Mouse (Mus musculus) heart, postnatal 14 days (tissue): ENCODE results near the gene Ripor3. TPM values are rescaled to one million over a fixed set of nuclear protein-coding genes. Genes with fewer than 3 reads are reported as not detected.

Experiments used
- DNase-seq, 2 experiments: peaks; one replicate each; pipeline ENCODE4 v3.0.0; 2021 to 2022
- intact Hi-C: fragments of 180-260 bp; cut with DNase I; formaldehyde crosslinking; loops from one replicate; pipeline ENCODE4 v1.15.1; 2025
- total RNA-seq, 2 experiments: library from RNA; stranded (reverse); gene quantifications; 2 replicates each; pipeline ENCODE4 v1.2.3; 2021

Gene Ripor3
- total RNA-seq, 2 experiments from 2014 or later, result 0.93 to 1.1 TPM

GRCm38 (mm10) chr2:167995870-167996635, 14.4 kb downstream of the Ripor3 start:
- no peak for DNase-seq
- intact Hi-C loops, result no loop called here

DNA sequence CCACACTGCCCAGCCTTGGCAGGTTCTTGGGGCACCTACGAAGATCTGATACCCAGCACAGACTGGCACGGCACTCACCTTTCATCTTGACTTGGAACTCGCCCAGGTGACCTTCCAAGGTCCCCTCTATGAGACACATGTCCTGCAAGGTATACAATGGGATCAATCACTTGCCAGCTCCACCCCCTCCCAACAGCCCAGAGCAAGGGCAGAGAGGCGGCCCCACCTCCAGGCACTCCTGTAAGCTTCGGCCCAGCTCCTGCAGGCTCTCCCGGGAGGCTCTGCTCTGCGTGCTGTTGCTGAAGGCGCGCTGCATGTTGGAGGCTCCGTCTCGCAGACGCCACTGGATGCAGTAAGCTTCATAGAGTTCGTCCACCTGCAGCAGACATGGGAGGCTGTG, 17.2 kb downstream of the Ripor3 start:
- DNase-seq, result no peak
- intact Hi-C loops, result no loop called here

GRCm38 (mm10) chr2:167989310-167989709, 21.1 kb downstream of the Ripor3 start:
- intact Hi-C loops, result loop anchor here (5.0 kb wide), 1 partner anchor 108 kb away; no protein-coding TSS in a partner anchor
- peak; percentile 70 to 71 for DNase-seq

DNA sequence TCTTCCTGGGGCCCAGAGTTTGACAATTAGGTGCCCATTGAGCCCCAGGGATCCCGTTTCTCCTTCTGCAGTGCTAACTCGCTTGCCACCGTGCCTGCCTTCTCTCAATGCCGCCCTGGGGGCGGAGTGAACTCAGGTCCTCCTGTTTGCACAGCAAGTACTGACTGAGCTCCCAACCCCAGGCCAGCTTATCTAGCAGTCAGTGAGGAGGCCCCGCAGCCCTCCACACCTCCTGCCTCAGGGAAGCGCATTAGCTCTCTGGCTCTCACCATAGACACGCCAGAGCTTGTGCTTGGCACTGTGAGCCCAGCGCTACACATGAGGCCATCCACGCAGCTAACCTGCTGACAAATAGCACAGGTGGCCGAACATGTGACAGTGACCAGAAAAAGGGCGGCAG, 22.8 kb downstream of the Ripor3 start:
- DNase-seq, result no peak
- intact Hi-C loops, result loop anchor here (5.0 kb wide), 1 partner anchor 110 kb away; no protein-coding TSS in a partner anchor

DNA sequence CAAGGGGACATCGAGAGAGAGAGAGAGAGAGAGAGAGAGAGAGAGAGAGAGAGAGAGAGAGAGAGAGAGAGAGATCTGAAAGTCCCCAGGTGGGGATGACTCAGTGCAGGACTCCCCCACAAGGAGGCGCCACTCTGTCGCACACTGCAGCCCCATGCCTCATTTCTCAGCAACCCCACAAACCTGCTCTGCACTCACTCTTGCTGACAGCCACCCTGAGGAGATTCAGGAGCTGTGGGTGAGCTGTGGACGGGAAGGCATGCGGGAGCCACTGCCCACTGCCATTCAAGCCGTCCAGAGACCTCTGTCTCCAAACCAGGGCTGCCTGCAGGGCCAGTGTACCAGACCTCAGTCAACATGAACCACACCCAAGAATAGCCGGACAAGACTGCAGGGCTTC, 23.7 kb downstream of the Ripor3 start:
- intact Hi-C loops, result loop anchor here (5.0 kb wide), 1 partner anchor 111 kb away; no protein-coding TSS in a partner anchor
- DNase-seq, result peak; percentile 54 to 69

- no peak for DNase-seq
- intact Hi-C loops, result loop anchor here (5.0 kb wide), 1 partner anchor 112 kb away; no protein-coding TSS in a partner anchor
Observed at GRCm38 (mm10) chr2:167984946-167985345, 25.5 kb downstream of the Ripor3 start.

- intact Hi-C loops, result no loop called here
- DNase-seq, result no peak
Observed at GRCm38 (mm10) chr2:167984371-167984770, 26.0 kb downstream of the Ripor3 start.

DNA sequence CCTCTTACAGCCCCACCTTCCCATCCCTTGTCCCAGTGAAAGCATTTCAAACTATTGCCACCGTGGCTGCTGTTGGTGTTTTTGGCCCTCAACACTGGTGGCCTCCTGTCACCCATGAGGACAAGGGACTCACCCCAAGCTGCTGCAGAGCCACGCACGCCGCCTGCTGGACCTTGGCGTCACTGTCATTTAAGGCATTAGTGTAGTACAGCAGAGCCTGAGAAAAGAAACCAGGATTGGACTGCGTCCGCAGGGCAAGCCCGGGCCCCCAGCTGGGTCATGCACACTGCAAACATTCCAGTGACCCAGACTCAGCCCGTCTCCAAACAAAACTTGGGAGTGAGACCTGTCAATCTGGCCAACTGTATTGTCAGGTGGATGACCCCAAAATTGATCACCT, 27.8 kb downstream of the Ripor3 start:
- intact Hi-C loops, result no loop called here
- peak in 1 of 2 experiments; percentile 48 for DNase-seq

DNA sequence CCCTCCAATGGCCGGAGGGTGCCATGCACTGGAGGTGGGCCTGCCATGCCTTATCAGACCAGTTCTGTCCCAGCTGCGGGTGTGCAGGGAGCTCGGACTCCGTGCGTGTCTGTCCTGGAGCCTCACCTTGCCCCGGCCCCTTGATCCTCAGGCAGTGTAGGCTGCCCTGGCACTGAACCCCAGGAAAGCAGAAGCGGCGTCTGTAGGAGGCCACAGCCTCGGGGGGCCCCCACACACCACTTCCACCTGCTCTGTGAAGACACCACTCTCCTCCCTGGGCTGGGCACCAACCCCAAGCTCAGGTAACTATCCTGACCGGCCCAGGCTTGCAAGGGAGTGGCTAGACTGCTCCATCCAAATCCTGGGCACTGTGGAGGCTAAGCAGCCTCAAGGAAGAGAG, 30.0 kb downstream of the Ripor3 start:
- intact Hi-C loops, result no loop called here
- no peak for DNase-seq

- intact Hi-C loops, result no loop called here
- DNase-seq, result no peak
Observed at GRCm38 (mm10) chr2:167978271-167978670, 32.1 kb downstream of the Ripor3 start.

DNA sequence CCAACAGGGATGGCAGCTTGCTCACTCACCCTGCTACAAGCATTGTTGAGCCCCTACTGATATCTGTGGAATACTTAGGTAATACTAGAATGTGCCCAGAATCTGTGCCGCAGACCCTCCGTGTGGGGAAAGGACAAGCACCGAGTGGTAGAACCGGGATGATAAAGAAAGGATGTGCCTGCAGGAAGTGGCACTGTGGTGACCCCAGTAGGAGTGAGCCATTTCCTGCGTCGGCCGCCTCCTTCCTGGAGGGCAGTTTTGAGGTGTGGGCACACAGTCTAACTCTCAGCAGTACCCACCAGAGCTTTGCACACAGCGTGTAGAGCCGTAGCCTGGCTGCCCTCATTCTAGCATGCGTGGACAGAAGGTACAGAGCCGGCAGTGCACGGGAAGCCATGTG, 34.7 kb downstream of the Ripor3 start:
- DNase-seq, result no peak
- intact Hi-C loops, result no loop called here

- intact Hi-C loops, result no loop called here
Observed at GRCm38 (mm10) chr2:167972809-167973208, 37.6 kb downstream of the Ripor3 start.

DNA sequence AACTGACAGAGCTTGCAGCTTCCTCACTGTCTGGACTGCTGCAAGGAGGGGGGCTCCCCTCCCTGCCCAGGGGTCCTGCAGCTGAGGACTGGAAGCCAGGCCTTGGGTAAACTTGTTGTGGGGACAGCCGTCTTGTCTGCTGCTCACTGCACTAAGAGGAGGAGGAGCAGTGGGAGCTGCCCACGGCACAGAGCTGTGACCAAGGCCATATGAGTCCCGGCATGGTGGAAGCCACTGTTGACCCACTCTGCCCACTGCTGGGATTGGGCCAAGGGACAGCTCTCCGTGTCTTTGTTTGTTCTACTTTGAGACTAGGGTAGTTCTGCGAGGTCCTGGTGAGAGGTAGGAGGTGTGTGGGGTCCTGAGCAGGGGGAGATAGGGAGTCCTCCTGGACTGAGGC, 38.3 kb downstream of the Ripor3 start:
- no peak for DNase-seq
- intact Hi-C loops, result no loop called here

More at GRCm38 (mm10) chr2:167972809-167973208, 37.6 kb downstream of the Ripor3 start:
- DNase-seq, result no peak

DNA sequence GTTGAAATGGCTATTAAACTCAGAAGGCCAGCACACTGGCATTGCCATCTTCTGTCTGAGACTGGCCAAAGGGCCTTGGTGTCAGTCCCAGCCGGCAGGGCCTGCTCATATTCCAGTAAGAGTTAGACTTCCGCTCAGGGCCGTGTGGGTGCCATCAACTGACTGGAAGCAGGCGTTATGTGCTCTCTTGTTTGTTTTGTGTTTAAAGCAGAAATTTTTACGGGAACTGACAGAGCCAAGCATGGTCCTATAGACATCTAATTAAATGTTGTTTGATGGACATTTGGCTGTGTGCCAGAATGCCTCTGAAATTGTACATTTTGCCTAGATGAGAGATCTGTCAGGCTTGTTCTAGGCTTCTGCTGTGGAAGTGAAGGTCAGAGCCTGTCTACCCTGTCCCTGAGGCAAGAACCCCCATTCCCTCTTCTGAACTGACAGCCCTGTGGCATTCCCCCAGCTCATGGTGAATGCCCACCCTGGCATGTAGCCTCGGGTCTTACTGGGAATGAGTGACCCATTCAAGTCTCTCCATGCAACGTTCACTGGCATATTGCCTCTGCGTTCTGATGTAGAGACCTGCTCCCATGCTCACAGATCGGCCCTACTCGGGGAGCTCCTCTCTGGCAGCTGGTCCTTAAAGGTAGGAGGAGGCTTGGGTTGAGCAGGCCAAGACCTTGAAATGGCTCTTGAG, 40.4 kb downstream of the Ripor3 start:
- DNase-seq, result no peak
- intact Hi-C loops, result no loop called here

DNA sequence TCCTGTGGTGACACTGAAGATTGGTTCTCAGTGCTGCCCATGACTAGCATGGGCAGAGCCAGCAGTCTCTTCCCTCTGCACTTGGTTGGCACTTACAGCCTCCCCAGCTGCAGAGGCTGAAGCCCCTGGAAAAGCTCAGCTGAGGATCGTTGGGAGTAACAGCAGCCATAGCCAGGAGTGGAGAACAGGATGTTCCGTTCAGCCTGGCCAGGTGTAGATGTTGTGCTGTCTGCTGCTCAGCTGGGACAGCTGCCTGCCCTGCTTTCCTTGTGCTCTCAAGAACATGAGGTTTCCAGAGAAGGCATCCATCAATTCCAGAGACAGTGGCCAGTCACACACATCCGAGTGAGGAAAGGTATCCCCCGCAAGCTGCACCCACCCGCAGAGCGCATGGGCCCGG, 41.9 kb downstream of the Ripor3 start:
- no peak for DNase-seq
- intact Hi-C loops, result no loop called here

- intact Hi-C loops, result no loop called here
- DNase-seq, result no peak
Observed at GRCm38 (mm10) chr2:167965911-167966310, 44.5 kb downstream of the Ripor3 start.

DNA sequence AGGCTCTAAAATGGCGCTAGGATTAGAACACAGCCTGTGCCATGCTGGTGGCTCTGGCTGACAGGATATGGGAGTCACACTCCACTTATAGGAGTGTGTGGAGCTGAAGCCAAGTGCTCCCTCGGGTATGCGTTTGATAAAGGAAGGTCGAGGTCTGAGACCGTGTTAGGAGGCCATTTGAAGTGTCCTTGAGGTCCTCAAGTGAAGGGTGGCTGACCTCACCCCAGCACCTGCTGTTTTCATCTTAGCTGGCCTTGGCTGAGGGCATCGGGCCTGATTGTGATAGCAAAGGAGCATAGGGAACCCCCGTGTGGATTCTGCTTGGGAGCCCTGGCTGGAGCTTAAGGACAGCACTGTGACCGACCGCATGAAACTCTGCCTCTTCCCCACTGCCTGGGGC, 46.1 kb downstream of the Ripor3 start:
- intact Hi-C loops, result no loop called here
- no peak for DNase-seq

GRCm38 (mm10) chr2:167963778-167964300, 46.6 kb downstream of the Ripor3 start:
- intact Hi-C loops, result no loop called here

GRCm38 (mm10) chr2:167963176-167963575, 47.2 kb downstream of the Ripor3 start:
- DNase-seq, result no peak
- intact Hi-C loops, result no loop called here

More at GRCm38 (mm10) chr2:167963778-167964300, 46.6 kb downstream of the Ripor3 start:
- no peak for DNase-seq

- intact Hi-C loops, result no loop called here
- no peak for DNase-seq
Observed at GRCm38 (mm10) chr2:167962347-167962746, 48.1 kb downstream of the Ripor3 start.

GRCm38 (mm10) chr2:167960584-167960983, 49.8 kb downstream of the Ripor3 start:
- DNase-seq, result no peak
- intact Hi-C loops, result loop anchor here (2.0 kb wide), 1 partner anchor 28 kb away; the partner anchor contains the start of gene Ptpn1
